Mouse (Mus musculus) olfactory bulb, adult 2 months (tissue): Measurements from ENCODE around the gene Cyp2f2.

Experiments used
- CTCF ChIP-seq: fragments of 200-500 bp; IDR thresholded peaks from 2 replicates; pipeline ENCODE4 v1.5.1; 2012; ENCODE audit warnings: low read depth, mild to moderate bottlenecking, low read length, moderate library complexity; ENCODE audit not compliant: insufficient read depth
- POLR2A ChIP-seq: fragments of 200-500 bp; IDR thresholded peaks from 2 replicates; pipeline ENCODE4 v1.6.1; 2012; ENCODE audit warnings: mild to moderate bottlenecking, low read depth, low read length, moderate library complexity; ENCODE audit not compliant: insufficient read depth

DNA sequence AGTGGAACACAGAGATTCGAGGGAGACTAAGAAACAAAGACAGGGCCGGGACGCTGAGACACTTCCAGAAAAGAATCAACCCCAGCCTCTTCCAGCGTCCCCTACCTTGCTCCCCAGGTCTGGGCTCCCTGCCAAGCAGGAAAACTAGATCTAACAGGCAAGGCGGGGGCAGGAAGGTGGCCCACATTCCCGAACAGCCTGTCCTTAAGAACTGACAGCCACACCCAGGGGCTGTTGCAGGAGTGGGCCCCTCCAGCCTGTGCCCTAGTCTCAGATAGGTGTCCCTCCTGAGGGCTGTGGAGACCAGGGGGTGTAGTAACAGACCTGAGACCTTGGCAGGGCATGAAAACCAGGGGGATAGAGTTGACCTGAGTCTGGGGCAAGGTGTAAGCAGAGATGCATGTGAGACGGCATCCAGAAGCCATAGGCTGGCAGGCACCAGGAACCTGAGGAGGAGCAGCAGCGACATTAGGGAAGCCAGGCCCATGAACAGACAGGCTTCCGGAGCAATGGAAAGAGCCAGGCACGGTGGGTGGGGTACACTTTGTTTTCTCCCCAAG is 33.6 kb downstream of the Cyp2f2 start, which contains the start of gene Cyp2t4:
- no peak for TF ChIP-seq CTCF
- TF ChIP-seq POLR2A, result no peak
